Mouse (Mus musculus) kidney, adult 2 months (tissue): ENCODE results near the gene Ciita.

Experiments
- CTCF ChIP-seq: fragments of 200-500 bp; conservative IDR thresholded peaks from 2 replicates; pipeline ENCODE4 v1.5.1; 2011; ENCODE audit warnings: low read depth, mild to moderate bottlenecking, control low read depth, low read length, moderate library complexity, mixed read lengths; ENCODE audit not compliant: insufficient read depth, insufficient read length
- POLR2A ChIP-seq: fragments of 200-500 bp; IDR thresholded peaks from one replicate; pipeline ENCODE4 v1.6.1; 2011; ENCODE audit warnings: low read depth, low read length, control low read depth

GRCm38 (mm10) chr16:10548938-10549337 is 69.1 kb downstream of the Ciita start:
- TF ChIP-seq POLR2A (no peak), CTCF (no peak)
